Mouse (Mus musculus) lung, postnatal 0 days (tissue): ENCODE data around the gene Apba3. TPM values are rescaled to one million over a fixed set of nuclear protein-coding genes. Genes with fewer than 3 reads are reported as not detected.

Experiments
- ATAC-seq: fragments of 200-750 bp; cut with Nextera tagmentation; 2 replicates; pipeline ENCODE4 v1.8.0; 2017; ENCODE audit warnings: moderate library complexity
- DNase-seq: peaks from one replicate; pipeline ENCODE4 v3.0.0-alpha.2; 2016; ENCODE audit warnings: low spot score
- H3K27ac ChIP-seq: fragments of 300-500 bp; sonication (generic); 2 replicates; pipeline ENCODE4 v1.5.1; 2014; ENCODE audit warnings: antibody characterized with exemption, mild to moderate bottlenecking, low read length, mixed read lengths
- H3K27me3 ChIP-seq: fragments of 300-500 bp; sonication (generic); replicated peaks from 2 replicates; pipeline ENCODE4 v1.6.1; 2014; ENCODE audit warnings: low read length, mixed read lengths; ENCODE audit not compliant: insufficient read depth
- H3K36me3 ChIP-seq: fragments of 300-500 bp; sonication (generic); 2 replicates; pipeline ENCODE4 v1.6.1; 2014; ENCODE audit warnings: low read length, mixed read lengths; ENCODE audit not compliant: insufficient read depth
- H3K4me1 ChIP-seq: fragments of 300-500 bp; sonication (generic); 2 replicates; pipeline ENCODE4 v1.6.1; 2014; ENCODE audit warnings: antibody characterized with exemption, low read depth, low read length, mixed read lengths; ENCODE audit not compliant: insufficient read depth
- H3K4me2 ChIP-seq: fragments of 300-500 bp; sonication (generic); replicated peaks from 2 replicates; pipeline ENCODE4 v1.6.1; 2014; ENCODE audit warnings: low read depth, mild to moderate bottlenecking, low read length, moderate library complexity, mixed read lengths
- H3K4me3 ChIP-seq: fragments of 300-500 bp; sonication (generic); 2 replicates; pipeline ENCODE4 v1.5.1; 2014; ENCODE audit warnings: low read depth, low read length
- H3K9ac ChIP-seq: fragments of 300-500 bp; sonication (generic); replicated peaks from 2 replicates; pipeline ENCODE4 v1.6.1; 2014; ENCODE audit warnings: low read depth, mild to moderate bottlenecking
- H3K9me3 ChIP-seq: fragments of 300-500 bp; sonication (generic); 2 replicates; pipeline ENCODE4 v1.6.1; 2016; ENCODE audit warnings: low read length, mixed read lengths
- CTCF ChIP-seq: IDR thresholded peaks from 2 replicates; pipeline ENCODE4 v1.5.1; 2016; ENCODE audit warnings: antibody characterized with exemption, mild to moderate bottlenecking
- EP300 ChIP-seq: IDR thresholded peaks from 2 replicates; pipeline ENCODE4 v1.6.1; 2016; ENCODE audit warnings: antibody characterized with exemption, mild to moderate bottlenecking, control low read depth
- WGBS: fragments of 180-500 bp; shearing (Covaris S2); extraction: QIAGEN DNeasy Blood & Tissue Kit; methylation state at CpG from one replicate; pipeline ENCODE4 v1.1.7; 2014; 5-methylcytosine and 5-hydroxymethylcytosine counted together
- polyA plus RNA-seq: library from polyadenylated mRNA; unstranded; fragments of >200 nt; fragmentation: Nextera tagmentation; extraction: Ambion mirVana; gene quantifications from 2 replicates; pipeline ENCODE4 v1.2.1, GENCODE M21; 2015

The Apba3 gene
- polyA plus RNA-seq, 1 experiment from 2014 or later, result 47.9 TPM

DNA sequence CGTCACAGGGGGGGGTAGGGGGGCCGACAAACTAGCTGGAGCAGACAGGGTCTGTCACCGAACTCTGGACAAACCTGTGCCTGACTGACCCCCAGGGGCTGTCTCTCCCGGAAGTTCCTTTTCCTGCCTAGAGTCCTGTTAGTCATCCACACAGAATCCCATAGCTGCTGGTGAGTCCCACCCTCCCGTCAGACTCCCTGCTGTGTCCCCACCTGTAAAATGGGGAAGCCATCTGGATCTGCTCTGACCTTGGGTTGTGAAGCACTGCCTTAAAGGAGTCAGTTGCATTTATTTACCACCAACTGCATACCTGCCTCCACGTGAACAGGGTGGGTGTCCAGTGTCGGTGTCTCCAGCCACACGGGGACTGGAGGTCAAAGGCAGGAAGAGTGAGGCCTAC, 27.7 kb downstream of the Apba3 start:
- ATAC-seq, result no peak
- TF ChIP-seq EP300 (no peak), CTCF (no peak)
- no peak for DNase-seq
- peak overlapping the region; percentile 92 for H3K4me2 ChIP-seq
- H3K9me3 ChIP-seq, result no peaks in the 10 kb centered on the region
- peaks cover 24% of the 10 kb centered on the region; the same call in 1 of the 2 replicates for H3K4me1 ChIP-seq
- peak overlapping the region; percentile 63; the same call in 1 of the 2 replicates for H3K9ac ChIP-seq
- H3K27me3 ChIP-seq, result no peaks in the 10 kb centered on the region
- H3K36me3 ChIP-seq, result no peaks in the 10 kb centered on the region
- peak overlapping the region; percentile 1; the same call in 1 of the 2 replicates for H3K4me3 ChIP-seq
- 35% methylated on average over 8 of the region's 8 CpGs for WGBS
- H3K27ac ChIP-seq, result 0 out of 2 replicates have a peak overlapping the region, but pooled peaks have one; percentile 20

DNA sequence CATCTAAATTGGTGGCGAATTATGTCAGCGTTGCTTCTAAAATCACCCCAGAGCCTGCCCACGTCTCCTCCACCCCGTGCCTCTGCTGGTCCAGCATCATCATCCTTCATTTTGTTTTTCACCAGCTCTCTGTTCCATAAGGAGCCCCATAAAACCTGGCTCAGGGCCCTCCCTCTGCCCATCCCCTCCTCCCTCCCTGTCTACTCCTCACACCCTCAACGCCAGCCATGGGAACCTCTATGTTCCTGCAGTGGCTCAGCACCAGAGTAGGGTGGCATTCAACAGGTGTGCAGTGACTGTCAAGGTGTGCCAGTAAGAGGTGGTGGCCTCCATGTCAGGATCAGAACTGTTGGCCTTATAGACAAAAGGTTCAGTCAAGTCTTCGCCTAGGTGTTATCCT, 28.4 kb downstream of the Apba3 start:
- H3K4me3 ChIP-seq, result no peak overlapping the region
- peaks cover 27% of the 10 kb centered on the region; the same call in 1 of the 2 replicates for H3K4me1 ChIP-seq
- ATAC-seq (no peak), DNase-seq (no peak)
- no peak overlapping the region for H3K9ac ChIP-seq
- no peak overlapping the region for H3K27ac ChIP-seq
- H3K4me2 ChIP-seq, result no peak overlapping the region
- H3K36me3 ChIP-seq, result no peaks in the 10 kb centered on the region
- 93% methylated on average over 6 of the region's 6 CpGs for WGBS
- no peaks in the 10 kb centered on the region for H3K27me3 ChIP-seq
- no peaks in the 10 kb centered on the region for H3K9me3 ChIP-seq
- no peak for TF ChIP-seq EP300
- TF ChIP-seq CTCF, result no peak

DNA sequence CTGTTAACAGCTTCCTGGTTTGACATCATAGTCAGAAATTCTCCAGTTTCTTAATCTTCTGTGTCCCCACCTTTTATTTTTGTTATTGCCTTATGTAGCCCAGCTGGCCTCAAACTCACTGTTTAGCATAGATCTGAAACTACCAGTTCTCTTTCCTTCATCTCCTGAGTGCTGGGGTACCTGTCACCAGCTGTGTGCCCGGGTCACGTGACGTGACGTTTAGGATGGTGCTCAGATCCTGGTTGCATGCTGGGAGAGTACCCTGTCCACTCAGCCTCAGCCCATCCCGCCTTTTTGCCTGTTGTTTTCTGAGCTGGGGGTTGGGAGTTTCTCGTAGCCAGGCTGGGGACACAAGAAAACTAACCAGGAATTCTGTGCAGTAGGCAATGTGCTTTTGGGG, 30.5 kb downstream of the Apba3 start:
- Histone ChIP-seq H3K36me3 (no peaks in the 10 kb centered on the region), H3K9ac (no peak overlapping the region; the same call in 1 of the 2 replicates), H3K4me2 (peak overlapping the region; percentile 32; the same call in 1 of the 2 replicates), H3K27ac (peak overlapping the region; percentile 86), H3K4me1 (peaks cover 28% of the 10 kb centered on the region; the same call in 1 of the 2 replicates), H3K9me3 (no peaks in the 10 kb centered on the region), H3K27me3 (no peaks in the 10 kb centered on the region), H3K4me3 (no peak overlapping the region)
- TF ChIP-seq EP300, result no peak
- TF ChIP-seq CTCF, result no peak
- 78% methylated on average over 6 of the region's 6 CpGs for WGBS
- DNase-seq (no peak), ATAC-seq (no peak)

DNA sequence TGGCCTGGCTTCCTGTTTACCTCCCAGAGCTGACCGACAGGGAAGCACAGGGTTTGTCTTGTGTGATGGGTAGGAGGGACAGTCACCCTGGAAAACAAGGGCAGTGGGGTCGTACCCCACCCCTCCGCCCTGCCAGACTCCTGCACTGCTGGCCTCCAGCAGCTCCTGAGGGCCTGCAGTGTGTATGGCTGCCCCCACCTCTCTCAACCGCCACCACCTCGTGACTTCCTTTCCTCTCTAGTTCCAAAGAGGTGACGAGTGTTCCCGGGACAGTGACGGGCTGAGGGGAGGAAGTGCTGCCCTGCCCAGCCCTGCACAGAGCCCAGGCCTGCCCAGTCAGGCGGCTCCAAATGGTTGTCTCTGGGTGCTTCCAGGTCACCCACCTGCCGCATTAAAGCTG, 31.1 kb downstream of the Apba3 start:
- no peak for TF ChIP-seq EP300
- no peak for TF ChIP-seq CTCF
- H3K4me2 ChIP-seq, result peak overlapping the region; percentile 32
- no peaks in the 10 kb centered on the region for H3K27me3 ChIP-seq
- ATAC-seq (peak; percentile 69), DNase-seq (peak; percentile 82)
- 37% methylated on average over 10 of the region's 10 CpGs for WGBS
- H3K9me3 ChIP-seq, result no peaks in the 10 kb centered on the region
- H3K9ac ChIP-seq, result no peak overlapping the region
- peak overlapping the region; percentile 86 for H3K27ac ChIP-seq
- H3K4me1 ChIP-seq, result peaks cover 32% of the 10 kb centered on the region; the same call in 1 of the 2 replicates
- no peak overlapping the region for H3K4me3 ChIP-seq
- H3K36me3 ChIP-seq, result no peaks in the 10 kb centered on the region

DNA sequence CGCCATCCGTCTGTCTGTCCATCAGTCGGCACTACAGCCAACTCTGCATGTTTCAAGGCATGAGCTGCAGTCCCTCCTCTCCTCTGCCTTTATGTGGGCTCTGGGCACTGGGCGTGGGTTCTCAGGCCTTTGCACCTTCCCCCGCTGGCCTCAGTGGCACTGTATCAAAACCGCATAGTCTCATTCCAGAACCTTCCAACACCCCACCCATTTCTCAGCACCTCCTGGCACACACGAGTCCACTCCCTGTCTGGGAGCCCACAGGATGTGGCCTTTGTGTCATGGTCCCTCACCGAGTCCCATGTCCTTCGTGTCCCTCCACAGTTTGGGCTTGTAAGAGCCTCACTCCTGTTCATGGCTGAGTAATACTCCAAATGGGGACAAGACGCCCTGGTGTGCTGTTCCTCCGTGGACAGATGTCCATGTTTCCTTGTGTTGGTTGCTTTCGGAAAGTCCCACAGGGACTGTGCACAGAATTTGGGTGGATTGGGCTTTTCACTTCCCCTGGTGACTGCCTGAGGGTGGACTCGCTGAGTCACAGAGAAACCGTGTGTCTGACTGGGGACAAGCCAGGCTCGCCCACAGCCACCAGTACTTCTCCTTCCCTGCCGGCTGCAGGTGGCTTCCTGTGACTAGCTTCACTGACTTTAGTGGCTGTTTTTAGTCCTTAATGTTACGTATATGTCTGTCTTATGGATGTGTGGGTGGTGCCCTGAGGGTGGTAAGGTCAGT, 31.8 kb downstream of the Apba3 start:
- WGBS, result 84% methylated on average over 17 of the region's 17 CpGs
- Histone ChIP-seq H3K9me3 (no peaks in the 10 kb centered on the region), H3K4me1 (peaks cover 36% of the 10 kb centered on the region), H3K36me3 (no peaks in the 10 kb centered on the region), H3K27ac (peak overlapping the region; percentile 86), H3K9ac (no peak overlapping the region), H3K4me2 (peak overlapping the region; percentile 32), H3K27me3 (no peaks in the 10 kb centered on the region), H3K4me3 (no peak overlapping the region)
- ATAC-seq (no peak), DNase-seq (peak; percentile 42)
- no peak for TF ChIP-seq EP300
- TF ChIP-seq CTCF, result no peak

DNA sequence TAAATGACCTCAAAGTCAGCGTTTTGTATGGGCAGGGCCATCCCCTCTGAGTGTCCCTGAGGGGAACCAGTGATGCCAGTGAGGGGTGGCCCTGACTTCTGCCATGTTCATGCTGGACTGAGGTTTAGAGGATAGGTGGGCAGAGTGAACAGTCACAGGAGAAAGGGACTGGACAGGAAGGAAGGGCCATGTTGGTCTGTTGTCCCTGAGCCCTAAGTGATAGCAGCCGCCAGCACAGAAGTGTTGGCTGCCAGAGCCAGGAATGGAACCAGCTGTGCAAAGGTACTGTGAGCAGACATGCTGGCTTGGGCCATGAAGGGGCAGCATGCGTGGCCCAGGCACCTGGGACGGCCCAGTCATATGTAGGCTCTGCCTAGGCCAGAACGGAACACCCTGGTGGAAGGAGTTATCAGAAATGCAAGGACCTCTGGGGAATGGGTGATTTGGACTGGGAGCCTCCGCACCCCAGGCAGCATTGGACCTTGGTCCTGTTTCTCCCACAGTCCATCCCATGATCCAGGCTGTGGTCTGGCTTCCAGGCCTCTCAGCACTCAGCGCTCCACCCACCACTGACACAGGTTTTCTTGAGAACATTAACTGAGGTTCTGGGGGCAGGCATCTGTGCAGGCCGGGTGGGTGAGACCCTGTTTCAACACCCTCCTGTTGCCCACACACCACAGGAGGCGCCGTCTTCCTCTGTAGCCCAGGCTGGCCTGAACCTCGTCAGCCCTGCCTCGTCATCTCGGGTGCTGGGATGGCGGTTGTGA, 33.0 kb downstream of the Apba3 start:
- 83% methylated on average over 14 of the region's 14 CpGs for WGBS
- H3K27ac ChIP-seq, result 0 out of 2 replicates have a peak overlapping the region, but pooled peaks have one; percentile 26
- ATAC-seq, result no peak

More for the DNA sequence above, 33.0 kb downstream of the Apba3 start:
- Histone ChIP-seq H3K9ac (no peak overlapping the region), H3K4me2 (no peak overlapping the region), H3K4me3 (no peak overlapping the region), H3K27me3 (no peaks in the 10 kb centered on the region), H3K9me3 (no peaks in the 10 kb centered on the region), H3K4me1 (peaks cover 24% of the 10 kb centered on the region), H3K36me3 (no peaks in the 10 kb centered on the region)
- no peak for DNase-seq
- TF ChIP-seq EP300 (no peak), CTCF (no peak)
